Mouse (Mus musculus) heart, adult 9 months (tissue): Measurements from ENCODE around the gene Rgs7.

Source experiments
- DNase-seq, 2 experiments: peaks; one replicate each; pipeline ENCODE4 v3.0.0; 2022; ENCODE audit warnings: low spot score in 2 of 2

The Rgs7 gene

GRCm38 (mm10) chr1:175174918-175175675 is 317.2 kb downstream of the Rgs7 start:
- DNase-seq = no peak

GRCm38 (mm10) chr1:175155469-175155868 is 336.8 kb downstream of the Rgs7 start:
- DNase-seq = no peak

GRCm38 (mm10) chr1:175143051-175143450 is 349.2 kb downstream of the Rgs7 start:
- no peak for DNase-seq

DNA sequence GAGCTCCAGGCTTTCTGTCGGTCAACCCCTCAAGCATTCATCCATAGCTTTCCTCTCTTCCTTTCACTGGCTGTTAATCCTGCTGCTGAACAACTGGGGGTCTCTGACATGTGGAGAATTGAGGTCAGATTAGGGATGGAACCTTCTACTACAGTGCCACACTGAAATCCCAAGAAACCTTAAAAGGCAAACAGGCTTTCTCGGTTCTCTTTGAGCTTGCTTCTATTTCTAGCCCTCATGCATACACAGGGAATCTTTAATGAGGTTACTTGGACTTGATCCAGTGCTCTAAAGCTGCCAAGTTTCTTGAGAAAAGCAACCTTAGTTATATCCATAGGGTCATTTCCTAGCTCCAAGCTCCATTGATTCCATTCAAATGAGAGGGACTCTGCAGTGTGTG is 363.8 kb downstream of the Rgs7 start:
- DNase-seq = peak in 1 of 2 experiments; percentile 10

DNA sequence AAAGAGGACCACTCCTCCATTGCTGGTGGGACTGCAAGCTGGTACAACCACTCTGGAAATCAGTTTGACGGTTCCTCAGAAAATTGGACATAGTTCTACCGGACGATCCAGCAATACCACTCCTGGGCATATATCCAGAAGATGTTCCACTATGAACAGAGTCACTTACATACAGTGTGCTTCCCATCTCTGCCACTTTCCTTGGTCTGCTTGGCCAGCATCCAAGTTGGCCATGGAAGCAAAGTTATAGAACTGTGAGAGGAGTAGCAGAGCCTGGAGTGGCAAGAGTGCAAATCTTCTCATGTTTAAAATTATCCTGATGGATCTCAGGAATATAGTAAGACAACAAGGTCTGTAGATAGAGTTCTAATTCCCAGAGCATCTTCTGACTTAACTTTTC is 367.9 kb downstream of the Rgs7 start:
- DNase-seq = no peak

GRCm38 (mm10) chr1:175118904-175119555 is 373.3 kb downstream of the Rgs7 start:
- DNase-seq = no peak

DNA sequence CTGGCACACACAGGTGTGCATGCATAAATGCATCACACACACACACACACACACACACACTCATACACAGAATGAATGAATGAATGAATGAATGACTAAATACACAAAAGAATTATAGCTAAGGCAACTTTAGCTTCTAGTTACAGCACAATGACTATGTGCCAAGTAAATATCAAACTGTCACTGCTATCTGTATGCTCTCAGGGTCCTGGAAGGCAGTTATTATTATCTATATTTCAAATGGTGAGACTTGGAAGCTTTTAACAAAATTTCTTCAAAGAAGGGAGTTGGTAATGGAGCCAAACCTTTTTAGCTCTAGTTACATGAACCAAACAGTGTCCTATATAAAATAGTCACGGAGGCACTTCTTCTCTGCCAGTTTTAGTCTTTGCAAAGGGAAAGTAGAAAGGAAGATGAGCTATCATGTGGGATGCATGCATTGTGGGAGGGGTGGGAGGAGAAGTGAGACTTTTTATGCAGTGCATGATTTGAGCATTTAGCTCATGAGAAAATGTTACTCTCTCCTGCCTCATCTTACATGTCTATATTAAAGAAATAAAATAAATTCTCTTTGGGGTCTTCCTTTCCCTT is 383.9 kb downstream of the Rgs7 start:
- DNase-seq = no peak

GRCm38 (mm10) chr1:175106315-175106714 is 386.0 kb downstream of the Rgs7 start:
- no peak for DNase-seq

DNA sequence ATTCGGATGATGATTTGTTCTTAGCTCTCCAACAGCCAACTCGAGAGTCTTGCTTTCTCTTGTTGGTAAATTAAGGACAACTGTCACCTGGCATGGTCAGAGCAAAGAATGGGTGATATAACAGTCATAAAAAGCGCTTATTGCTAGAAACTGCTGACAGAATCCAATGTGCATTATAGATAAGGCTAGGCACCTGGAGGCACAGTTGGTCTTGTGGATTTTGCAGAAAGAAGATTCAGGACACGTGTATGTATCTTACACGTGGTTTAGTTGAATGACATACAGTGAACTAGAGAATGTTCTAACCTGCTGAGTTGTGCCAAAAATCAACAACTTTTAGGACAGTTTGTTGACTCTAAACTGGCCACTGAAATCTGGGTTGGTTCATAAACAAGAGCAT is 386.9 kb downstream of the Rgs7 start:
- DNase-seq = no peak

DNA sequence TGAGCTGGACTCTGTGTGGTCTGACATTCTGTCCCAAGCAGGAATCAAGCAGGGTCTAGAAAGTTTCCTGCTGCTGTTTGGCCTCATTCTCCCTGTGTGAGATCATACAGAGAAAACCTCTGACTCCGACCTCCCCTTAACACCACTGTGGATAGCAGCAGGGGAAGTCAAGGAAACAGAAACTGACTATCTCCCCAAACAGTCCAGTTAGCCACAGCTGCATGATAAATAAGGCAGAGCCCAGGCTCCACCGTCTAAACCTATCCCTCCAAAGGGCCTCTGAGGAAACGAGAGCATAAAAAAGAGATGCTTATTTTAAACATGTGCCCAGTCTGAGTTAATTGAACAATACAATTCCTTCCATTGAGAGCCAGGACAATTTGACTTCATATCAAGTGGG is 395.3 kb downstream of the Rgs7 start:
- DNase-seq = no peak

- DNase-seq = no peak
These were observed 410.2 kb downstream of the Rgs7 start for GRCm38 (mm10) chr1:175082104-175082503.

- no peak for DNase-seq
These were observed 412.3 kb downstream of the Rgs7 start for GRCm38 (mm10) chr1:175079819-175080608.

DNA sequence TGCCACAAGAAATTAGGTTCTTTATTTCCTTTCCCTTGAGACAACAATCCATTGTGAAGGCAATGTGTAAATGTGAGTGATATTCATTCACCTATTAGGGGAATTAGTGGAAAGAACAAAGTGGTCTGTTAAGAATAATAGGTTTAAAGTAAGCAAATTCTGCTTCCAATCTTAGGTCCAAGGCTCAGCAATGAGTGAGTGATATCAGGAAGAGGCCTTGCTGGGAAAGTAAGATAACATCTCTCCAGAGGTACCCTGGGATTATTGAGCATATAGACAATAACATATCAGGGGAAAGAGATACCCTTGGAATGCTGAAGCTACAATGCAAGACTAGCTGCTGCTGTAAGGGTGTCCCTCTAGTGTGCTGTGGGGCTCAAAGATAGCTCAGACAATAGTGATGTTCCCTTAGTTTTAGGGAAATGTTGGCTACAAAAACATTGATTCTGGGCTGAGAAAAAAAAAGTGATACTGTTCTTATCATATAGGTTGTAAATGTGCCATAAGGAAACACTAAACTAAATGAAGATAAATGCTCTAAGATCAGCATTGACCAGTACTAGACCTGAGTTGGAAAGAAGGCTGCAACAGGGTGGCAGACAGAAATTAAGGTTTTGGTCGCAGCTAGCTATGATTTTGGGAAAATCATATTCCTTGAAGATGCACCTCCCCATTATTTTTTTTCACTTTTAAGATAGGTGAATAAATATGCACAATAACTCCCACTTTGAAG is 418.6 kb downstream of the Rgs7 start:
- no peak for DNase-seq

GRCm38 (mm10) chr1:175069758-175070290 is 422.5 kb downstream of the Rgs7 start:
- DNase-seq = no peak

DNA sequence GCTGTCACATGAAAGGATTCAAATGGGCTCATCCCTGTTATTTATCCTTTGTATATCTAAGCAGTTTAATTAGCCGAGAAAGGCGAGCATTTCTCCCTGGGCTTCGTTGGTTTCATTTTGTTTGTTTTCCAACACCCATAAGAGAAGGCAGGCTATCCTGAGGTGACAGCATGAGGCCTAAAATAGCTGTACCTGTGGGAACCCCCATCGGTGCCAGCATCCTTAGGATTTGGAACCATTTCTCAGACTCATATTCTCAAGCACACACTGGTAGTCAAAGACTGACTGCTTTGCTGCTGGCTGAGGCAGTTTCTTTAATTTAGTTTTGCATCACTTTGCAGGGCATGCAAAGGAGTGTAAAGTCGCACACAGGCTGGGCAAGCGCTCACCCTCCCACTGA is 443.2 kb downstream of the Rgs7 start:
- no peak for DNase-seq

GRCm38 (mm10) chr1:175041167-175041817 is 451.0 kb downstream of the Rgs7 start:
- peak in 1 of 2 experiments; percentile 2 for DNase-seq

DNA sequence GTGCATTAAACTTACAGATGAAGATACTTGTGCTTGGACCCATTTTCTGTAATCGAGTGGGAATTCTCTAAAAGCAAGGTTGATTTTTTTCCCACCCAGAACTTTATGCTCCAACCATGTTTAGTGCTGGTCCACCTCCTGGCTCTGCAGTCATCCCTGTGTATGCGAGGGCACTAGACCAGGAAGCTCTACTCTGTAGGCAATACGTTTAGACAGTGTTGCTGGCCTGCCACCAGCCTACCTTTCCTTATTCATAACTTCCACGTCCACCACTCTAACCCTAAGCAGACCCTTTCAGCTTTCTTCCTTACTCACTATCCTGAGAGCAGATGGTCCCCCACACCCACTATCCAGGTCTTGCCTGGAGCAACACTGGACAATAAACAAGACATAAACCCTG is 452.3 kb downstream of the Rgs7 start:
- no peak for DNase-seq

DNA sequence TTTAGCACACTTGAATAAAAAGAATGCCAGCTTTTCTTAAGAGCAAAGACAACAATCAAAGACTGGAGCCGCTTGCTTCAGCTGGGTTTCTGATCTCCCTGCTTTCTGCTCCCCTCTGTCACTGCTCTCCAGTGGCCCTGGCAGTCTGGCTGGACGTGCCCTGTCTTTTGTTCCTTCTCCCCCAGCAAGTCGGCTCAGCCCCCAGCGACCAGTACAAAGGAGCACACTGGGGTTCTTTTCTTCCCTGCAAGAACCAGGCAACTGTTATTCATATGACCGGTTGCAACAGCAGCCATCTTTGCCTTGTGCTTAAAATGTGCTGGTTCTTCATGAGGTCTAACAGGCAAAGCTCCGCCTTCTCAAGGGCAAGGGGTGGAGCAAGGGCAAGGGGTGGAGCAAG is 452.7 kb downstream of the Rgs7 start:
- DNase-seq = no peak

DNA sequence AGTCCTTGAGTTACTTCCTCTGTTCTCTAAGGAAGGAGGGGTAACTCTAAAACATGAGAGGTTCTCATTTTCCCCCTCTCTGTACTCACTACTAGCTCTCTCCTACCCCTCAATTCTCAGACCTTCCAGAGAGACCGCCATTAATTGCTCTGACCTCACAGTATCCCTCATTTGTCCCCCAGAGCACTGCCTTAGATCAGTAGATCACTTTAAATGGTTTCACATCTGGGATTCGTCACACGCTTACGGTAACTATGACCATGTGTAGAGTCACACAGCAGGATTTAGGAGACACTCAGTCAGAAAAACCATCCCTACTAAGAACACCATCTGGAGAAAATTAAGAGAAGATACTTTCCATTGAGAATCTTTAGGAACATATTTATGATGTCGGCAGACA is 456.8 kb downstream of the Rgs7 start:
- DNase-seq = no peak

DNA sequence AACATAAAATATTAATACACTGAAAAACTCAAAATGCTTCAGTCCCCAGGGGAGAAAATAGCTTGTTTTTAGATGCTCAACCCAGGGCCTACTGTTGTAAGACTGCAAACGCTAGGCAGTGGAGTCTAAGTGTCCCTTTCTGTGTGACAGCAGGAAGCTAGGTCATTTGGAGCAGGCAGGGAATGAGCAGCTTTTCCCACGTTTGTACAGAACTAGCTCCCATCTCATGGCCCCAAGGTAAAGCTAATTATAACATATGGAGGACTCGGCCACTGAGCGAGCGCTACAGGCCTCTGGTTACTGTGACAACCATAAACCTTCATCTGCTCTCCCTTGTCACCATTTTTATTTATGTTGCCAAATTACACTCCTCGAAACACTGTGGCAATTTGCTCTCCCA is 460.3 kb downstream of the Rgs7 start:
- no peak for DNase-seq

DNA sequence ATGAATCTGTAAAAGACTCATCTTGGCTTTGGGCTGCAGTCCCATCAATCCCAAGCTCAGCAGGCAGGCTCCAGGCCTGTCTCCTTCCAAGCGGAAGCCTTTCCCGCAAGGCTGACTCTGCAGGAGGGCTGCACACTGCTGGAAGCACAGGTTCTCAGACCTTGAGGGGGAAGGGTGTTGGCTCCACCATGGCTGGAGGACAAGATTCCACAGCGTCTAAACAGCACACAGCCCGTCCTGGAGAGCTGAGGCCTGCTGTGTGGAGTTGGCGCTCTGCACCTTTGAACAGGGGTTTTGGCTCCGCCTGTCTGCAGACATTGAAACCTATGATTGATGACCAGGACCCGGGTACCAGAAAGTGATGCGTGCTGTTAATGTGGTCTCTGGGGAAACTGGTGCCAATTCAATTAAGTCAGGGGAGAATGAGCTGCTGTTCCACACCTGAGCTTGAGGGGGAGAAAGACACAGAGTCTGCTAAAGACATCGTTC is 463.5 kb downstream of the Rgs7 start:
- no peak for DNase-seq
